Mouse (Mus musculus): ENCODE results near the gene Lmx1a. TPM values are rescaled to one million over a fixed set of nuclear protein-coding genes. Genes with fewer than 3 reads are reported as not detected.
A peak's percentile ranks its signal among the peaks of the same experiment; 100 is the strongest.

Lmx1a gene
- 0.10 and 0.11 TPM in 2 replicates for polyA plus RNA-seq (2015; fragmentation: Nextera tagmentation; extraction: Ambion mirVana)

GRCm38 (mm10) chr1:167689232-167689261 is at the start of gene Lmx1a:
Gene Lmx1a, plus strand, starts transcription at chr1:167689237.
- no peaks in the 10 kb centered on the region; the same call in 1 of the 2 replicates for H3K9me3 ChIP-seq (replicated peaks; ENCODE audit: control insufficient read depth, low read length)
- H3K9ac ChIP-seq (ENCODE audit: low read length) = peak within 1 kb of the TSS; percentile 61
- peaks cover 78% of the 10 kb centered on the region for H3K27me3 ChIP-seq (ENCODE audit: control insufficient read depth, insufficient read depth, low read length)
- no peak for ATAC-seq (ENCODE audit: insufficient read depth, low FRiP score)
- WGBS = 0% methylated on average over 3 of the region's 3 CpGs
- peaks cover 8% of the 10 kb centered on the region for H3K4me1 ChIP-seq (ENCODE audit: control insufficient read depth, insufficient read depth, low read length)
- no peak within 1 kb of the TSS for H3K27ac ChIP-seq (ENCODE audit: low read length)
- no peaks in the 10 kb centered on the region for H3K36me3 ChIP-seq (ENCODE audit: control insufficient read depth, insufficient read depth, low read length)
- H3K4me3 ChIP-seq (replicated peaks; ENCODE audit: low read length) = peak within 1 kb of the TSS; percentile 54
- H3K4me2 ChIP-seq (ENCODE audit: low read depth, low read length) = peak within 1 kb of the TSS; percentile 95

GRCm38 (mm10) chr1:167644866-167645537 is 44.0 kb upstream of the Lmx1a start:
- H3K9ac ChIP-seq (ENCODE audit: low read length) = no peak overlapping the region
- 0 out of 2 replicates have a peak overlapping the region, but pooled peaks have one; percentile 25 for H3K4me2 ChIP-seq (ENCODE audit: low read depth, low read length)
- no peaks in the 10 kb centered on the region for H3K9me3 ChIP-seq (replicated peaks; ENCODE audit: control insufficient read depth, low read length)
- H3K4me1 ChIP-seq (ENCODE audit: control insufficient read depth, insufficient read depth, low read length) = no peaks in the 10 kb centered on the region
- ATAC-seq (ENCODE audit: insufficient read depth, low FRiP score) = peak; percentile 44; the same call in 1 of the 2 replicates
- H3K36me3 ChIP-seq (ENCODE audit: control insufficient read depth, insufficient read depth, low read length) = no peaks in the 10 kb centered on the region
- H3K27ac ChIP-seq (ENCODE audit: low read length) = no peak overlapping the region
- no peaks in the 10 kb centered on the region; the same call in none of the 2 replicates for H3K27me3 ChIP-seq (ENCODE audit: control insufficient read depth, insufficient read depth, low read length)
- WGBS = 17% methylated on average over 16 of the region's 16 CpGs
- no peak overlapping the region for H3K4me3 ChIP-seq (replicated peaks; ENCODE audit: low read length)

- H3K36me3 ChIP-seq (ENCODE audit: control insufficient read depth, insufficient read depth, low read length) = no peaks in the 10 kb centered on the region
- no peaks in the 10 kb centered on the region for H3K9me3 ChIP-seq (replicated peaks; ENCODE audit: control insufficient read depth, low read length)
- WGBS = 88% methylated on average over 3 of the region's 3 CpGs
- no peak overlapping the region for H3K27ac ChIP-seq (ENCODE audit: low read length)
- H3K4me3 ChIP-seq (replicated peaks; ENCODE audit: low read length) = no peak overlapping the region
- H3K27me3 ChIP-seq (ENCODE audit: control insufficient read depth, insufficient read depth, low read length) = no peaks in the 10 kb centered on the region; the same call in none of the 2 replicates
- no peaks in the 10 kb centered on the region for H3K4me1 ChIP-seq (ENCODE audit: control insufficient read depth, insufficient read depth, low read length)
- H3K4me2 ChIP-seq (ENCODE audit: low read depth, low read length) = no peak overlapping the region
- ATAC-seq (ENCODE audit: insufficient read depth, low FRiP score) = no peak
- H3K9ac ChIP-seq (ENCODE audit: low read length) = no peak overlapping the region
Observed at GRCm38 (mm10) chr1:167648670-167649069, 40.4 kb upstream of the Lmx1a start.

- H3K4me2 ChIP-seq (ENCODE audit: low read depth, low read length) = no peak overlapping the region
- H3K36me3 ChIP-seq (ENCODE audit: control insufficient read depth, insufficient read depth, low read length) = no peaks in the 10 kb centered on the region
- H3K9ac ChIP-seq (ENCODE audit: low read length) = no peak overlapping the region
- H3K27me3 ChIP-seq (ENCODE audit: control insufficient read depth, insufficient read depth, low read length) = no peaks in the 10 kb centered on the region; the same call in 1 of the 2 replicates
- no peak overlapping the region for H3K4me3 ChIP-seq (replicated peaks; ENCODE audit: low read length)
- no peak overlapping the region for H3K27ac ChIP-seq (ENCODE audit: low read length)
- WGBS = 67% methylated on average over 11 of the region's 11 CpGs
- ATAC-seq (ENCODE audit: insufficient read depth, low FRiP score) = no peak
- H3K9me3 ChIP-seq (replicated peaks; ENCODE audit: control insufficient read depth, low read length) = no peaks in the 10 kb centered on the region
- H3K4me1 ChIP-seq (ENCODE audit: control insufficient read depth, insufficient read depth, low read length) = no peaks in the 10 kb centered on the region
Observed at GRCm38 (mm10) chr1:167649122-167649633, 39.9 kb upstream of the Lmx1a start.

GRCm38 (mm10) chr1:167652336-167652735 is 36.7 kb upstream of the Lmx1a start:
- no peaks in the 10 kb centered on the region for H3K27me3 ChIP-seq (ENCODE audit: control insufficient read depth, insufficient read depth, low read length)
- no peak overlapping the region for H3K4me2 ChIP-seq (ENCODE audit: low read depth, low read length)
- no peaks in the 10 kb centered on the region for H3K36me3 ChIP-seq (ENCODE audit: control insufficient read depth, insufficient read depth, low read length)
- WGBS = 83% methylated on average over 2 of the region's 2 CpGs
- no peak overlapping the region for H3K4me3 ChIP-seq (replicated peaks; ENCODE audit: low read length)
- H3K9ac ChIP-seq (ENCODE audit: low read length) = no peak overlapping the region
- H3K4me1 ChIP-seq (ENCODE audit: control insufficient read depth, insufficient read depth, low read length) = no peaks in the 10 kb centered on the region
- H3K27ac ChIP-seq (ENCODE audit: low read length) = no peak overlapping the region
- no peak for ATAC-seq (ENCODE audit: insufficient read depth, low FRiP score)
- no peaks in the 10 kb centered on the region for H3K9me3 ChIP-seq (replicated peaks; ENCODE audit: control insufficient read depth, low read length)

- H3K4me3 ChIP-seq (replicated peaks; ENCODE audit: low read length) = no peak overlapping the region
- H3K27me3 ChIP-seq (ENCODE audit: control insufficient read depth, insufficient read depth, low read length) = peaks cover 19% of the 10 kb centered on the region
- H3K9ac ChIP-seq (ENCODE audit: low read length) = no peak overlapping the region
- WGBS = 86% methylated on average over 3 of the region's 3 CpGs
- no peak for ATAC-seq (ENCODE audit: insufficient read depth, low FRiP score)
- no peak overlapping the region for H3K27ac ChIP-seq (ENCODE audit: low read length)
- H3K36me3 ChIP-seq (ENCODE audit: control insufficient read depth, insufficient read depth, low read length) = no peaks in the 10 kb centered on the region
- H3K9me3 ChIP-seq (replicated peaks; ENCODE audit: control insufficient read depth, low read length) = no peaks in the 10 kb centered on the region
- peaks cover 7% of the 10 kb centered on the region for H3K4me1 ChIP-seq (ENCODE audit: control insufficient read depth, insufficient read depth, low read length)
- no peak overlapping the region for H3K4me2 ChIP-seq (ENCODE audit: low read depth, low read length)
Observed at GRCm38 (mm10) chr1:167659065-167659464, 30.0 kb upstream of the Lmx1a start.

GRCm38 (mm10) chr1:167660521-167661101 is 28.4 kb upstream of the Lmx1a start:
- Histone ChIP-seq H3K4me1 (ENCODE audit: control insufficient read depth, insufficient read depth, low read length) (peaks cover 7% of the 10 kb centered on the region), H3K9ac (ENCODE audit: low read length) (peak overlapping the region; percentile 49; the same call in 1 of the 2 replicates), H3K9me3 (replicated peaks; ENCODE audit: control insufficient read depth, low read length) (no peaks in the 10 kb centered on the region), H3K4me3 (replicated peaks; ENCODE audit: low read length) (peak overlapping the region; percentile 36), H3K36me3 (ENCODE audit: control insufficient read depth, insufficient read depth, low read length) (no peaks in the 10 kb centered on the region), H3K27ac (ENCODE audit: low read length) (no peak overlapping the region), H3K27me3 (ENCODE audit: control insufficient read depth, insufficient read depth, low read length) (peaks cover 19% of the 10 kb centered on the region), H3K4me2 (ENCODE audit: low read depth, low read length) (peak overlapping the region; percentile 55)
- ATAC-seq (ENCODE audit: insufficient read depth, low FRiP score) = peak; percentile 59
- 3% methylated on average over 21 of the region's 21 CpGs for WGBS

GRCm38 (mm10) chr1:167661123-167661522 is 27.9 kb upstream of the Lmx1a start:
- 3% methylated on average over 19 of the region's 19 CpGs for WGBS
- no peaks in the 10 kb centered on the region for H3K36me3 ChIP-seq (ENCODE audit: control insufficient read depth, insufficient read depth, low read length)
- H3K4me1 ChIP-seq (ENCODE audit: control insufficient read depth, insufficient read depth, low read length) = peaks cover 7% of the 10 kb centered on the region
- H3K4me2 ChIP-seq (ENCODE audit: low read depth, low read length) = peak overlapping the region; percentile 55
- H3K9ac ChIP-seq (ENCODE audit: low read length) = peak overlapping the region; percentile 49
- no peaks in the 10 kb centered on the region for H3K9me3 ChIP-seq (replicated peaks; ENCODE audit: control insufficient read depth, low read length)
- peaks cover 19% of the 10 kb centered on the region for H3K27me3 ChIP-seq (ENCODE audit: control insufficient read depth, insufficient read depth, low read length)
- H3K27ac ChIP-seq (ENCODE audit: low read length) = no peak overlapping the region
- ATAC-seq (ENCODE audit: insufficient read depth, low FRiP score) = peak; percentile 75; the same call in 1 of the 2 replicates
- peak overlapping the region; percentile 36 for H3K4me3 ChIP-seq (replicated peaks; ENCODE audit: low read length)

- no peak overlapping the region for H3K27ac ChIP-seq (ENCODE audit: low read length)
- 66% methylated on average over 5 of the region's 5 CpGs for WGBS
- H3K4me1 ChIP-seq (ENCODE audit: control insufficient read depth, insufficient read depth, low read length) = peaks cover 7% of the 10 kb centered on the region
- H3K4me3 ChIP-seq (replicated peaks; ENCODE audit: low read length) = no peak overlapping the region
- no peak for ATAC-seq (ENCODE audit: insufficient read depth, low FRiP score)
- H3K9ac ChIP-seq (ENCODE audit: low read length) = no peak overlapping the region
- H3K9me3 ChIP-seq (replicated peaks; ENCODE audit: control insufficient read depth, low read length) = no peaks in the 10 kb centered on the region
- no peak overlapping the region for H3K4me2 ChIP-seq (ENCODE audit: low read depth, low read length)
- no peaks in the 10 kb centered on the region for H3K36me3 ChIP-seq (ENCODE audit: control insufficient read depth, insufficient read depth, low read length)
- H3K27me3 ChIP-seq (ENCODE audit: control insufficient read depth, insufficient read depth, low read length) = peaks cover 19% of the 10 kb centered on the region
Observed at GRCm38 (mm10) chr1:167663136-167663535, 25.9 kb upstream of the Lmx1a start.

Measured in stomach, embryonic 16.5 days (tissue).